Mouse (Mus musculus) retina, postnatal 7 days (tissue): Measurements from ENCODE around the gene Lama1.
"Not testable (repeated sequence)": the region's sequence is repeated elsewhere in the genome, so short reads cannot be mapped to it uniquely, and the experiment has no call there.

Source experiments
- DNase-seq: peaks from one replicate; pipeline ENCODE4 v3.0.0-alpha.2; 2012; ENCODE audit warnings: low read depth, low spot score

Gene Lama1

GRCm38 (mm10) chr17:67715466-67715865 is 18.4 kb downstream of the Lama1 start:
- no peak for DNase-seq

GRCm38 (mm10) chr17:67722055-67722454 is 25.0 kb downstream of the Lama1 start:
- DNase-seq, result no peak

- DNase-seq, result no peak
Observed at GRCm38 (mm10) chr17:67722578-67722977, 25.5 kb downstream of the Lama1 start.

GRCm38 (mm10) chr17:67723175-67724067 is 26.4 kb downstream of the Lama1 start:
- no peak for DNase-seq

GRCm38 (mm10) chr17:67726601-67727000 is 29.5 kb downstream of the Lama1 start:
- DNase-seq, result no peak

GRCm38 (mm10) chr17:67728751-67729150 is 31.7 kb downstream of the Lama1 start:
- DNase-seq, result no peak

- no peak for DNase-seq
Observed at GRCm38 (mm10) chr17:67731096-67731495, 34.0 kb downstream of the Lama1 start.

GRCm38 (mm10) chr17:67731964-67732363 is 34.9 kb downstream of the Lama1 start:
- DNase-seq, result no peak

GRCm38 (mm10) chr17:67733516-67733915 is 36.5 kb downstream of the Lama1 start:
- DNase-seq, result no peak

GRCm38 (mm10) chr17:67735722-67736121 is 38.7 kb downstream of the Lama1 start:
- no peak for DNase-seq

- not testable (repeated sequence) for DNase-seq
Observed at GRCm38 (mm10) chr17:67741229-67741628, 44.2 kb downstream of the Lama1 start.

GRCm38 (mm10) chr17:67764167-67764871 is 67.3 kb downstream of the Lama1 start:
- no peak for DNase-seq

- DNase-seq, result no peak
Observed at GRCm38 (mm10) chr17:67773608-67774007, 76.5 kb downstream of the Lama1 start.

GRCm38 (mm10) chr17:67776764-67777163 is 79.7 kb downstream of the Lama1 start:
- no peak for DNase-seq

GRCm38 (mm10) chr17:67779812-67780211 is 82.8 kb downstream of the Lama1 start:
- peak; percentile 13 for DNase-seq

- no peak for DNase-seq
Observed at GRCm38 (mm10) chr17:67791091-67791490, 94.0 kb downstream of the Lama1 start.

- DNase-seq, result no peak
Observed at GRCm38 (mm10) chr17:67809171-67809570, 112.1 kb downstream of the Lama1 start.

- DNase-seq, result no peak
Observed at GRCm38 (mm10) chr17:67813666-67814065, 116.6 kb downstream of the Lama1 start.

GRCm38 (mm10) chr17:67815720-67816119 is 118.7 kb downstream of the Lama1 start:
- DNase-seq, result no peak

GRCm38 (mm10) chr17:67816916-67817315 is 119.9 kb downstream of the Lama1 start:
- DNase-seq, result no peak

GRCm38 (mm10) chr17:67827431-67827830 is 130.4 kb downstream of the Lama1 start:
- no peak for DNase-seq

GRCm38 (mm10) chr17:67836146-67836895 is 139.3 kb downstream of the Lama1 start:
- DNase-seq, result no peak
